Mouse (Mus musculus): ENCODE measurements around the gene Ddt.

The Ddt gene

GRCm38 (mm10) chr10:75772795-75773664, at the start of gene Ddt:
Gene Ddt (minus strand): TSS chr10:75773414.
- DNase-seq (ENCODE audit: low read depth in 1 of 2, low spot score in 2 of 2): peak in 1 of 2 experiments; percentile 52

GRCm38 (mm10) chr10:75822443-75822842, 49.2 kb upstream of the Ddt start, which contains the start of gene Gstt4:
Gene Gstt4 (minus strand): TSS chr10:75822543.
- DNase-seq (ENCODE audit: low read depth in 1 of 2, low spot score in 2 of 2): no peak

GRCm38 (mm10) chr10:75819882-75820281, 46.7 kb upstream of the Ddt start:
- no peak for DNase-seq (ENCODE audit: low read depth in 1 of 2, low spot score in 2 of 2)

- no peak for DNase-seq (ENCODE audit: low read depth in 1 of 2, low spot score in 2 of 2)
Observed at GRCm38 (mm10) chr10:75818641-75819040, 45.4 kb upstream of the Ddt start.

GRCm38 (mm10) chr10:75804217-75804616, 31.0 kb upstream of the Ddt start:
- DNase-seq (ENCODE audit: low read depth in 1 of 2, low spot score in 2 of 2): no peak

- DNase-seq (ENCODE audit: low read depth in 1 of 2, low spot score in 2 of 2): no peak
Observed at GRCm38 (mm10) chr10:75798176-75798696, 25.0 kb upstream of the Ddt start, which contains the start of gene Gstt1. Gene Gstt1 (minus strand): TSS chr10:75798584.

- no peak for DNase-seq (ENCODE audit: low read depth in 1 of 2, low spot score in 2 of 2)
Observed at GRCm38 (mm10) chr10:75797619-75798175, 24.5 kb upstream of the Ddt start.

- DNase-seq (ENCODE audit: low read depth in 1 of 2, low spot score in 2 of 2): no peak
Observed at GRCm38 (mm10) chr10:75796731-75797516, 23.7 kb upstream of the Ddt start.

GRCm38 (mm10) chr10:75794880-75795279, 21.7 kb upstream of the Ddt start:
- DNase-seq (ENCODE audit: low read depth in 1 of 2, low spot score in 2 of 2): no peak

GRCm38 (mm10) chr10:75790773-75791172, 17.6 kb upstream of the Ddt start:
- no peak for DNase-seq (ENCODE audit: low read depth in 1 of 2, low spot score in 2 of 2)

GRCm38 (mm10) chr10:75789841-75790240, 16.6 kb upstream of the Ddt start:
- no peak for DNase-seq (ENCODE audit: low read depth in 1 of 2, low spot score in 2 of 2)

GRCm38 (mm10) chr10:75789081-75789735, 16.0 kb upstream of the Ddt start:
- DNase-seq (ENCODE audit: low read depth in 1 of 2, low spot score in 2 of 2): no peak

- no peak for DNase-seq (ENCODE audit: low read depth in 1 of 2, low spot score in 2 of 2)
Observed at GRCm38 (mm10) chr10:75788277-75788676, 15.1 kb upstream of the Ddt start.

GRCm38 (mm10) chr10:75785442-75785841, 12.2 kb upstream of the Ddt start:
- DNase-seq (ENCODE audit: low read depth in 1 of 2, low spot score in 2 of 2): no peak

- peak in 1 of 2 experiments; percentile 7 for DNase-seq (ENCODE audit: low read depth in 1 of 2, low spot score in 2 of 2)
Observed at GRCm38 (mm10) chr10:75780769-75781578, 7.8 kb upstream of the Ddt start, which contains the start of the genes Gm20441 and Gstt3. Gene Gm20441 (minus strand): TSS chr10:75780954. Gene Gstt3 (minus strand): TSS chr10:75781414.

- no peak for DNase-seq (ENCODE audit: low read depth in 1 of 2, low spot score in 2 of 2)
Observed at GRCm38 (mm10) chr10:75779206-75780174, 6.3 kb upstream of the Ddt start.

- DNase-seq (ENCODE audit: low read depth in 1 of 2, low spot score in 2 of 2): no peak
Observed at GRCm38 (mm10) chr10:75777885-75778284, 4.7 kb upstream of the Ddt start.

- no peak for DNase-seq (ENCODE audit: low read depth in 1 of 2, low spot score in 2 of 2)
Observed at GRCm38 (mm10) chr10:75776562-75776961, 3.3 kb upstream of the Ddt start.

GRCm38 (mm10) chr10:75774587-75774986, 1.4 kb upstream of the Ddt start:
- DNase-seq (ENCODE audit: low read depth in 1 of 2, low spot score in 2 of 2): no peak
